Mouse (Mus musculus): ENCODE results near the gene Rgs3.

DNA sequence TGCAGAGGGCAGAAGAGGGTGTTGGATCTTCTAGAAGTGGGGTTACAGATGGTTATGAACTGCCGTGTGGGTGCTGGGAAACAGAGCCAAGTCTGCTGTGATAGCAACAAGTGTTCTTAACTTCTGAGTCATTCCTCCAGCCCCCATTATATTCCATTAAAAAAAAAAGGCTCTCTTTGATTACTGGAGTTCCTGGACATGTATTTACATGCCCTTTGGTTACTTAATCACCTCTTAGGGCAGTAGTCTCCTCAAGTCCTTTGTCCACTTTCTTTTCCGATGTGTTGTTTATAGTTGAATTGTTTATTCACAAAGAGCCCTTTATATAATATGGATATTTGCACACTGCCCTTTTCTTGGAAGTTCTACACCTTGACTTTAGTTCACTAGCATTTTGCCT lies 106.2 kb downstream of the Rgs3 start:
- TF ChIP-seq POLR2A (IDR thresholded peaks at IDR 0.05; ENCODE audit: extremely low read depth, insufficient read depth, low read length): no peak
- TF ChIP-seq CTCF (IDR thresholded peaks at IDR 0.05; ENCODE audit: low read depth, low read length): no peak
